Mouse (Mus musculus): ENCODE results near the gene 1700122O11Rik. TPM values are rescaled to one million over a fixed set of nuclear protein-coding genes. Genes with fewer than 3 reads are reported as not detected.

The 1700122O11Rik gene
- not detected in 2 replicates for polyA plus RNA-seq (2015; fragmentation: Nextera tagmentation; extraction: Ambion mirVana)

DNA sequence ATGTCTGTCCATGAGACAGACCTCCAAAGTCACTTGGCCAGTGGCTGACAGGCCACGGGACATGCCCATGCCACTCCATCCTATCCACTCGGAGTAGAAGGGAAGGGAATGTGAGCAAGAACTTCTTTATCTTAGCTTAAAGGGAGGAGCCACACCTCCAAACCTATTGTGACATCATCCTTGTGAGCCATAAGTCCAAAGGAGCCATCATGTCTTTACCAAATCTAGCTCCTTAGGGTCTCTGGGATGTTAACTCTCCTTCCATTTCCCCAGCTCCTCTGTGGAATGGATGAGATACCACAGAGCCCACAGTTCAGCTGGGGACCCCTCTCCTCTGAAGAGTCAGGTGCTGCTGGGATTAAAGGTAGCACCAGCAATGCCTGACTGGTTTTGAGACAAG lies at the start of gene 1700122O11Rik:
Gene 1700122O11Rik (minus strand): TSS at position 101 of the 400 bp plus-strand sequence.
- no peak within 1 kb of the TSS for H3K9ac ChIP-seq (ENCODE audit: low read depth, low read length)
- no peak within 1 kb of the TSS for H3K4me2 ChIP-seq (ENCODE audit: low read depth, low read length)
- H3K9me3 ChIP-seq (replicated peaks; ENCODE audit: control insufficient read depth, low read length), result no peaks in the 10 kb centered on the region
- peaks cover 8% of the 10 kb centered on the region for H3K4me1 ChIP-seq (ENCODE audit: control insufficient read depth, low read depth, low read length)
- WGBS (ENCODE audit: insufficient replicate concordance), result 44% methylated on average over 2 of the region's 2 CpGs
- H3K27me3 ChIP-seq (ENCODE audit: control insufficient read depth, insufficient read depth, low read depth, low read length), result peaks cover 6% of the 10 kb centered on the region
- no peak for ATAC-seq (ENCODE audit: low read depth)
- no peak within 1 kb of the TSS for H3K4me3 ChIP-seq (ENCODE audit: low read depth, low read length)
- H3K27ac ChIP-seq (ENCODE audit: low read length), result no peak within 1 kb of the TSS
- no peaks in the 10 kb centered on the region for H3K36me3 ChIP-seq (ENCODE audit: control insufficient read depth, insufficient read depth)

DNA sequence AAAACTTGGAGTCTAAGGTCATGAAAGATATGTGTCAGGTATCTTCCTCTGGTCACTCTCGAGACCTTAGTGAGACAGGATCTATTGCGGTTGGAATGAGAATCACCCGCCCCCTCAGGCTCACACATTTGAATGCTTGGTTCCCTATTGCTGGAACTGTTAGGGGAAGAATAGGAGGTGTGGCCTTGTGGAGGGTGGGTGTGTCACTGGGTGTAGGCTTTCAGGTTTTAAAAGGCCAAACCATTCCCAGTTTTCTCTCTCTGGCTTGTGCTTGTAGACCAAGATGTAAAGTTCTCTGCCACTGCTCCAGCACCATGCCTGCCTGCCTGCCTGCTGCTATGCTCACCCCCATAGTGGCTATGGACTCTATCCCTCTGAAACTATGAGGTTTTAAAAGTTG lies 42.5 kb upstream of the 1700122O11Rik start:
- H3K4me3 ChIP-seq (ENCODE audit: low read depth, low read length), result no peak overlapping the region
- no peak overlapping the region for H3K27ac ChIP-seq (ENCODE audit: low read length)
- H3K4me1 ChIP-seq (ENCODE audit: control insufficient read depth, low read depth, low read length), result no peaks in the 10 kb centered on the region
- WGBS (ENCODE audit: insufficient replicate concordance), result 36% methylated on average over 3 of the region's 3 CpGs
- no peaks in the 10 kb centered on the region for H3K27me3 ChIP-seq (ENCODE audit: control insufficient read depth, insufficient read depth, low read depth, low read length)
- no peak overlapping the region for H3K9ac ChIP-seq (ENCODE audit: low read depth, low read length)
- no peak for ATAC-seq (ENCODE audit: low read depth)
- no peaks in the 10 kb centered on the region for H3K36me3 ChIP-seq (ENCODE audit: control insufficient read depth, insufficient read depth)
- H3K9me3 ChIP-seq (replicated peaks; ENCODE audit: control insufficient read depth, low read length), result no peaks in the 10 kb centered on the region
- no peak overlapping the region for H3K4me2 ChIP-seq (ENCODE audit: low read depth, low read length)

DNA sequence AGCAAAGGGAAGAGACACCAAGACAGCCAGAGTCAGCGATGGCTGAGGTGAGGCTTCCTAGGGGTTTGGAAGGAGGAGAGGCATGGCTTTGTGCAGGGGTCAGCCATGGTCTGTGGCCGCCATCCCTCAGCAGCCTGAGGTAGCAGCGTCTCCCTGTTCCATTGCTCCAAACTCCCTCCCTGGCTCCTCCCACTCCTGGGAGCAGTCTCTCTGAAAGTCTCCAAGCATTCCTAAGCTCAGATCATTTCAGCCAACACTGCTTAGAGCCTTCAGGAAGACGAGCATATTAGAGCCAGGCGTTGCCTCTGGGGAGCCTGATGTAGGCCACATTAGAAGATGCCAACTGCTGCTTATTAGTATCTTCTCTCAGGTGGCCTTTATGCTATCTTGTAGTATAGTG lies 29.6 kb upstream of the 1700122O11Rik start:
- 51% methylated on average over 5 of the region's 5 CpGs for WGBS (ENCODE audit: insufficient replicate concordance)
- H3K36me3 ChIP-seq (ENCODE audit: control insufficient read depth, insufficient read depth), result no peaks in the 10 kb centered on the region

DNA sequence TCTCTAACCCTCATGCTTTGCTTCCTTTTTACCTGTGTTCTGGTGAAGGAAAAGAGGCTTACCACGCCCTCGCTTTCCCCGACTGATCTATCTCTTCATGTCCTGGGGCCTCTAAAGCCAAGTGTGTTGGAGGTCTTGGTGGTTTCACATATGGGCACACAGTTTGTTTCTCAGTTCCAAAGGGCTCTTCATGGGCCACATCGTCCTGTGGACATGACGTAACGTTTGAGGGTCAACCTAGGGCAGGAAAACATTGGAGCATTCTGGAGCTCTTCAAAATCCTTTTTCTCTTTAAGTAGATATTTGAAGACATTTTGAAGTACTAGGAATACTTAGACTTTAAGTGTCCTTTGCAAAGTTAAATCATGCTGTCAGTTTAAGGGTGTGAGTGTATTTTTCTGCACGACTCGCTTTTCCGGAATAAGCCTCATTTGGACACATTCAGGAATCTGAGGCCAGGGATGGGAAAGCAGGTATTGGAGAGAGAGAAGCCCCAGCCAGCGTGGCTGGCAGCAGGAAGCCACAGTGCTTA lies 29.1 kb upstream of the 1700122O11Rik start:
- no peaks in the 10 kb centered on the region for H3K9me3 ChIP-seq (replicated peaks; ENCODE audit: control insufficient read depth, low read length)
- H3K36me3 ChIP-seq (ENCODE audit: control insufficient read depth, insufficient read depth), result no peaks in the 10 kb centered on the region
- WGBS (ENCODE audit: insufficient replicate concordance), result 55% methylated on average over 10 of the region's 10 CpGs
- no peak overlapping the region for H3K27ac ChIP-seq (ENCODE audit: low read length)
- no peaks in the 10 kb centered on the region for H3K4me1 ChIP-seq (ENCODE audit: control insufficient read depth, low read depth, low read length)
- H3K27me3 ChIP-seq (ENCODE audit: control insufficient read depth, insufficient read depth, low read depth, low read length), result no peaks in the 10 kb centered on the region
- no peak for ATAC-seq (ENCODE audit: low read depth)
- no peak overlapping the region for H3K9ac ChIP-seq (ENCODE audit: low read depth, low read length)
- no peak overlapping the region for H3K4me3 ChIP-seq (ENCODE audit: low read depth, low read length)
- no peak overlapping the region for H3K4me2 ChIP-seq (ENCODE audit: low read depth, low read length)

More for the DNA sequence above, 29.6 kb upstream of the 1700122O11Rik start:
- Histone ChIP-seq H3K27me3 (ENCODE audit: control insufficient read depth, insufficient read depth, low read depth, low read length) (no peaks in the 10 kb centered on the region), H3K4me3 (ENCODE audit: low read depth, low read length) (no peak overlapping the region), H3K4me1 (ENCODE audit: control insufficient read depth, low read depth, low read length) (no peaks in the 10 kb centered on the region), H3K9ac (ENCODE audit: low read depth, low read length) (no peak overlapping the region), H3K27ac (ENCODE audit: low read length) (no peak overlapping the region), H3K4me2 (ENCODE audit: low read depth, low read length) (no peak overlapping the region), H3K9me3 (replicated peaks; ENCODE audit: control insufficient read depth, low read length) (no peaks in the 10 kb centered on the region)
- ATAC-seq (ENCODE audit: low read depth), result no peak

DNA sequence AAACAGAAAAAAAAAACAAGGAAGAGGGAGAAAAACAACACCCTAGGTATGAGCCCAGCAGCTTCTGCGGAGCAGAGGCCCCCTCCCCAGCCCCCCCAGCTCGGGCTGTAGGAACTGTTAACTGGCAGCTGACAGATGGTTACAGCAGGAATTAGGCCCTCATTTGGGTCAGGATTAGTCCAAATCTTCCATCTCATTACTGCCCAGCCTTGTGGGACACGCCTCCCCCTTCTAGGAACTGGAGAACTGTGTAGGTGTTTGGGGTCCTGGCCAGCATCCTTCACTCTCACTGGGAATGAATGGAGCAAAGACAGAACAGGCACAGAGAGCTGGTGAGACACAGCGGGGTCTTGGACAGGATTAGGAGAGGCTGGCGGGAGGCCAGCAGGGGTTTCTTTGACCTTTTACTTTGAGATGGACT lies 27.0 kb upstream of the 1700122O11Rik start:
- Histone ChIP-seq H3K9me3 (replicated peaks; ENCODE audit: control insufficient read depth, low read length) (no peaks in the 10 kb centered on the region), H3K4me1 (ENCODE audit: control insufficient read depth, low read depth, low read length) (no peaks in the 10 kb centered on the region), H3K27me3 (ENCODE audit: control insufficient read depth, insufficient read depth, low read depth, low read length) (no peaks in the 10 kb centered on the region), H3K4me2 (ENCODE audit: low read depth, low read length) (no peak overlapping the region), H3K36me3 (ENCODE audit: control insufficient read depth, insufficient read depth) (no peaks in the 10 kb centered on the region), H3K9ac (ENCODE audit: low read depth, low read length) (no peak overlapping the region), H3K27ac (ENCODE audit: low read length) (no peak overlapping the region), H3K4me3 (ENCODE audit: low read depth, low read length) (no peak overlapping the region)
- 50% methylated on average over 5 of the region's 5 CpGs for WGBS (ENCODE audit: insufficient replicate concordance)
- ATAC-seq (ENCODE audit: low read depth), result no peak

DNA sequence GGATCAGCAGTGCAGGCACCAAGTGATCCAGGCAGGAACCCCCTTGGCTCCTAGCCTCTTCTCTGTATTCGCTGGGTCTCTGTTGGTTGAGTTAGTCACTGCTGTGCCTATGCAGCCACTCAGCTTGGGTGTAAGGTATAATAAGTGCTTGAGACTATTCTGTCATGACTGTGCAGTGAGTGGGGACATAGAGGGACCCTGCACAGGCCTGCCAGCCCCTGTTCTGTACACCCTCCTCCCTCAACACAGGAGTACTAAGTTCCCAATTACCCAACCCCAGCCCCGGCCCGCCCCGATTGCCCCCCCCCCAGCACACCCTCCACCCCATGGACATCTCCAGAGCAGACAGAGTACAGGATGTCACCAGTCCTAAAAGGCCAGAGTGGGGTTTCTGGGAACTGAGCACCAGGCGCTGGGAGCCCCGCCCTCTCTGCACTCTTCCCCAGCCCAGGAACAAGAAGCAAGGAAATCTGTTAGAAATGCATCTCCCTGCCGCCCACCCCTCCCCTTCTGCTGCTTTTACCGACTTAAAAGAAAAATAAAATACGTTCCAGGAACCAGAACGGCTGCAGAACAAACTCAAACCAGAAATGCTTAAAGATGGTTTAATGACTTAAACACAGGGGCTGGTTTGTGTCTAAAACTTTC lies 26.2 kb upstream of the 1700122O11Rik start:
- WGBS (ENCODE audit: insufficient replicate concordance), result 40% methylated on average over 10 of the region's 10 CpGs
- no peak overlapping the region for H3K4me2 ChIP-seq (ENCODE audit: low read depth, low read length)
- no peak for ATAC-seq (ENCODE audit: low read depth)

DNA sequence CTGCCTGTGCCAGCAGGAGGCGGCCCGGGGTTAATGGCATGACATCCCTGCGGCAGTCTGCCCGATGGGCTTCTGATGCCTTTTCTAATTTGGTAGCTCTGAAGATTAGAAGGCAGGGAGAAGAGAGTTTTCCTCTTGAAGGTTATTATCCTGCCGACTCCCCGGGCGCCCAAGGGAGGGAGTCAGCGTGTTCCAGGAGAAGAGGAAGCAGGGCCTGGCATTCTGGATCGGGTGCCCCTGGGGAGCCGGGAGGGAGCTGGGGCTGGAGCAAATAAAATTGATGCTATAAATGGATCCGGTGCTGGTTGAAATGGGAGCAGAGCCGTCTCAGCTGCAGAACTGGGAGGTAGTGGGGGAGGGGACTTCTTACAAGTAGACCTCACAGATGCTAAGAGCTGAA lies 19.3 kb upstream of the 1700122O11Rik start:
- H3K36me3 ChIP-seq (ENCODE audit: control insufficient read depth, insufficient read depth), result no peaks in the 10 kb centered on the region
- H3K4me2 ChIP-seq (ENCODE audit: low read depth, low read length), result no peak overlapping the region
- 11% methylated on average over 12 of the region's 12 CpGs for WGBS (ENCODE audit: insufficient replicate concordance)
- H3K9ac ChIP-seq (ENCODE audit: low read depth, low read length), result no peak overlapping the region
- no peaks in the 10 kb centered on the region for H3K4me1 ChIP-seq (ENCODE audit: control insufficient read depth, low read depth, low read length)
- H3K27me3 ChIP-seq (ENCODE audit: control insufficient read depth, insufficient read depth, low read depth, low read length), result peaks cover 13% of the 10 kb centered on the region
- no peak for ATAC-seq (ENCODE audit: low read depth)
- no peaks in the 10 kb centered on the region for H3K9me3 ChIP-seq (replicated peaks; ENCODE audit: control insufficient read depth, low read length)
- H3K27ac ChIP-seq (ENCODE audit: low read length), result no peak overlapping the region
- H3K4me3 ChIP-seq (ENCODE audit: low read depth, low read length), result no peak overlapping the region

More for the DNA sequence above, 26.2 kb upstream of the 1700122O11Rik start:
- Histone ChIP-seq H3K27ac (ENCODE audit: low read length) (no peak overlapping the region), H3K4me1 (ENCODE audit: control insufficient read depth, low read depth, low read length) (no peaks in the 10 kb centered on the region), H3K27me3 (ENCODE audit: control insufficient read depth, insufficient read depth, low read depth, low read length) (no peaks in the 10 kb centered on the region), H3K9me3 (replicated peaks; ENCODE audit: control insufficient read depth, low read length) (no peaks in the 10 kb centered on the region), H3K4me3 (ENCODE audit: low read depth, low read length) (no peak overlapping the region), H3K9ac (ENCODE audit: low read depth, low read length) (no peak overlapping the region), H3K36me3 (ENCODE audit: control insufficient read depth, insufficient read depth) (no peaks in the 10 kb centered on the region)

DNA sequence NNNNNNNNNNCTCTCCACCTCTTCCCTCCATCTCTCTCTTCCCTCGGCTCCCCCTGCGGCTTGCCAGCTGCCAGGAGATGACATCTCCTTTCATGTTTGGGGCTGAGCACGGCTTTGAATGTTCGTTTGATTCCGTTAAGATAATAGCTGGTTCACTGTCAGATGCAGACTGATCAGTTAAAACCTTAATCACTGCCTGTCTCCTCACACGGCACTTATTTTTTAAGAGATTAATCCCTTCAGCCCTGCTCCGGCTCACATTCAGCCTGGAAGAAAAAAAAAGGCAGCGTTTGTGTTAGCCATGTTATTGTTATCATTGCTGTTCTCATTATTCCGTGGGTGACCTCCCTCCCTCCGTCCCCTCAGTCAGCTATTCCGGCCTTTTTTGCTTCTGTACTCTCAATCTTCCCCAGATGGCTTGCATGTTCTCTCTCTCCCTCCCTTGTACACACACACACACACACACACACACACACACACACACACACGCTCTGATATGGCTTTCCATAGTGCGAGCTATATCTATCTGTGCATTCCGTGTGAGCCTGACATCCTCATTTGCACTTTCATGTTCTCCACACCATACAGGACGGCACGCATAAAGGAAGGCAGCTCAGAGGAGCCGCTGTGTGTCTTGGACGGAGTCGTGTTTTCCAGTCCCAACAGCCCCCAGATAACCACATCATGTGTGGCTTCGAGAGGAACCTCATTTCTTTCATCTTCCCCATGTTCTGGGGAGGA lies 17.2 kb upstream of the 1700122O11Rik start:
- Histone ChIP-seq H3K4me1 (ENCODE audit: control insufficient read depth, low read depth, low read length) (no peaks in the 10 kb centered on the region), H3K9ac (ENCODE audit: low read depth, low read length) (no peak overlapping the region), H3K36me3 (ENCODE audit: control insufficient read depth, insufficient read depth) (no peaks in the 10 kb centered on the region), H3K4me2 (ENCODE audit: low read depth, low read length) (no peak overlapping the region), H3K27ac (ENCODE audit: low read length) (no peak overlapping the region), H3K4me3 (ENCODE audit: low read depth, low read length) (no peak overlapping the region), H3K27me3 (ENCODE audit: control insufficient read depth, insufficient read depth, low read depth, low read length) (peaks cover 13% of the 10 kb centered on the region), H3K9me3 (replicated peaks; ENCODE audit: control insufficient read depth, low read length) (no peaks in the 10 kb centered on the region)
- WGBS (ENCODE audit: insufficient replicate concordance), result 38% methylated on average over 19 of the region's 20 CpGs
- no peak for ATAC-seq (ENCODE audit: low read depth)

DNA sequence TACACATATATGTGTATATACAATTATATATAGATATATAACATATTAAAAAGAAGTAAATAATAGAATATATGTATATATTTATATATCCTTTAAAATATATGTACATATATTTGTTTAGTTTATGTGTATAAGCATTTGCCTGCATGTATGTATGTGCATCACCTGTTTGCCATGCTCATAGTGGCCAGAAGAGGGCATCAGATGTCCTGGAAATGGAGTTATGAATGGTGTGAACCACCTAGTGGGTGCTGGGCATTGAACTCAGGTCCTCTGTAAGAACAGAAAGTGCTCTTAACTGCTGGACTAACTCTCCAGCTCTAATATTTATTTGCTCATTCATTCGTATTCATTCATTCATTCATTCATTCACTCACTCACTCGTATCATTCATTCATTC lies 15.6 kb upstream of the 1700122O11Rik start:
- H3K4me1 ChIP-seq (ENCODE audit: control insufficient read depth, low read depth, low read length), result no peaks in the 10 kb centered on the region
- WGBS (ENCODE audit: insufficient replicate concordance), result 64% methylated on average over 2 of the region's 2 CpGs
- H3K4me2 ChIP-seq (ENCODE audit: low read depth, low read length), result no peak overlapping the region
- H3K9me3 ChIP-seq (replicated peaks; ENCODE audit: control insufficient read depth, low read length), result no peaks in the 10 kb centered on the region
- H3K4me3 ChIP-seq (ENCODE audit: low read depth, low read length), result no peak overlapping the region
- no peak overlapping the region for H3K27ac ChIP-seq (ENCODE audit: low read length)
- ATAC-seq (ENCODE audit: low read depth), result no peak
- H3K27me3 ChIP-seq (ENCODE audit: control insufficient read depth, insufficient read depth, low read depth, low read length), result peaks cover 13% of the 10 kb centered on the region
- H3K36me3 ChIP-seq (ENCODE audit: control insufficient read depth, insufficient read depth), result no peaks in the 10 kb centered on the region
- no peak overlapping the region for H3K9ac ChIP-seq (ENCODE audit: low read depth, low read length)
